Mouse (Mus musculus): ENCODE results near the gene Idua. TPM values are rescaled to one million over a fixed set of nuclear protein-coding genes. Genes with fewer than 3 reads are reported as not detected.

Idua gene
- total RNA-seq, 2 experiments from 2014 or later = 2.5 TPM; not detected in 1

GRCm38 (mm10) chr5:108676772-108677498 is 16.8 kb downstream of the Idua start:
- peak; percentile 74 for ATAC-seq (replicated peaks; ENCODE audit: low FRiP score, poor library complexity, severe bottlenecking)

- 0 out of 2 replicates have a peak, but pooled peaks have one; percentile 6 for ATAC-seq (replicated peaks; ENCODE audit: low FRiP score, poor library complexity, severe bottlenecking)
These were observed 17.6 kb downstream of the Idua start for GRCm38 (mm10) chr5:108677605-108678295.

DNA sequence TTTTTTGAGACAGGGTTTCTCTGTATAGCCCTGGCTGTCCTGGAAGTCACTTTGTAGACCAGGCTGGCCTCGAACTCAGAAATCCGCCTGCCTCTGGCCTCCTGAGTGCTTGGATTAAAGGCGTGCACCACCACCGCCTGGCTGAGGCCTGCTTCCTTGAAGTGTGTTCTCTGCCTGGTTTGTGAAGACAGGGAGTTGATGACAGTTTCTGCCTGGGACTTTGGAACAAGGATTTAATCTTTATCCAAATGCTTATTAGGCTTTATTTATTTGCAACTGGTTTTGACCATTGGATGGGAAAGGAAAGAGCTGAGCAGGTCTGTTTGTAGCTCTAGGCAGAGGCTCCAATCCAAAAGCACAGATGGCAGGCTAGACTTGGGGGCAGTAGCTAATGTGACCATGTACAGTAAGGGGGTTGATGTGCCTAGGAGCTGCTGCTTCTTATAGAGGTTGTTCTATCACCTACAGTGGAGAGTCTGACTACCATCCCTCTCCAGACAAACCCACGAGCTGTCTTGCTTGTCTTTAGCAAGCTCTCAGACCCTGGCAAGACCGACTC is 18.2 kb downstream of the Idua start:
- ATAC-seq (replicated peaks; ENCODE audit: low FRiP score, poor library complexity, severe bottlenecking) = no peak

GRCm38 (mm10) chr5:108679909-108680308 is 19.8 kb downstream of the Idua start:
- ATAC-seq (replicated peaks; ENCODE audit: low FRiP score, poor library complexity, severe bottlenecking) = no peak

DNA sequence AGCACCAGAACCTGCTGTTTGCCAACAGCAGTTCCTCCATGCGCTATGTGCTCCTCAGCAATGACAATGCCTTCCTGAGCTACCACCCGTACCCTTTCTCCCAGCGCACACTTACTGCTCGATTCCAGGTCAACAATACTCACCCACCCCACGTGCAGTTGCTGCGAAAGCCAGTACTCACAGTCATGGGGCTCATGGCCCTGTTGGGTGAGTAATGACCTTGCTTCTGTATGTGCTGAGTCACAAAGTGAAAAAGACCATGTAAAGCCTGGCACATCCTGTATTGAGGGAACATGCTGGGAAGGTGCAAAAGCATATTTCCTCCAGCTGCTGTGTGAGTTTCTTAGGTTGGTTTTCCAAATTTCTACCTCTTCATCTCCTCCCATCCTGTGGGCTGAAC is 20.7 kb downstream of the Idua start:
- ATAC-seq (replicated peaks; ENCODE audit: low FRiP score, poor library complexity, severe bottlenecking) = no peak

- no peak for ATAC-seq (replicated peaks; ENCODE audit: low FRiP score, poor library complexity, severe bottlenecking)
These were observed 29.0 kb downstream of the Idua start for GRCm38 (mm10) chr5:108689091-108689490.

DNA sequence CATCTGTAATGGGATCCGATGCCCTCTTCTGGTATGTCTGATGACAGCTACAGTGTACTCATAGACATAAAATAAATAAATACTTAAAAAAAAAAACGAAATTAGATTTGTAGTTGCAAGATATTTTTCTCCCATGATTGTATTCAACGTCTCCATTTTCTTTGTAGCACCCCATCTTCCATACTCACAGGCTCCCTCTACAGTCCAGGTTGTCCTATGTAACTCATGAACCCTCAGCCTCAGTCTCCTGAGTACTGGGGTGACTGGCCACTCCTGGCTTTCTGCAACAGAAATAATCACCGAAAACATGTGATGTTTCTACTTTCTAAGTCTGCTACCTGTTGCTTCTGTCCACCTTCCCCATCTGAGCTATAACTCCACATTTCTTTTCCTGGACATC is 31.0 kb downstream of the Idua start:
- no peak for ATAC-seq (replicated peaks; ENCODE audit: low FRiP score, poor library complexity, severe bottlenecking)

DNA sequence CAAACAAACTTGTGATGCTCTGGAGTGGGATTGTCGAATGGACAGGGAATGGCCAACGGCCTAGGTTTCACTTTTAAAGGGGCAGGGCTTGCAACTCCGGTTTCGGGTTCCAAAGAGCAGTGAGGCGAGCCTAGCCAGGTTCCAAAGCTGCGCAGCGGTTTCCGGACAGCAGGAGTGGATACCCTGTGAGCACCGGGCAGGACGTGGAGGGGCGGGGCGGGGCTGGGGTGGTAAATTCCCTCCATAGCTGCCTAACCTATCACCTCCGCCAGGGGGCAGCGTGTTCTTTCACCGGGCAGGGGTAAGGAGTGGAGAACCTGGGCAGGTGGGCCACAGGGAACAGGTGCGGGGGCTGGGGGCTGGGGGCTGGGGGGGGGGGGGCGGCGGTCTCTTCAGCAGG is 32.1 kb downstream of the Idua start, which contains the start of gene Fgfrl1:
TSS of gene Fgfrl1 (plus strand) at position 112 of the 400 bp plus-strand sequence.
- ATAC-seq (replicated peaks; ENCODE audit: low FRiP score, poor library complexity, severe bottlenecking) = peak; percentile 46

- ATAC-seq (replicated peaks; ENCODE audit: low FRiP score, poor library complexity, severe bottlenecking) = peak; percentile 89
These were observed 33.7 kb downstream of the Idua start for GRCm38 (mm10) chr5:108693872-108694288.

GRCm38 (mm10) chr5:108694352-108695261 is 34.5 kb downstream of the Idua start:
- ATAC-seq (replicated peaks; ENCODE audit: low FRiP score, poor library complexity, severe bottlenecking) = peak; percentile 56

DNA sequence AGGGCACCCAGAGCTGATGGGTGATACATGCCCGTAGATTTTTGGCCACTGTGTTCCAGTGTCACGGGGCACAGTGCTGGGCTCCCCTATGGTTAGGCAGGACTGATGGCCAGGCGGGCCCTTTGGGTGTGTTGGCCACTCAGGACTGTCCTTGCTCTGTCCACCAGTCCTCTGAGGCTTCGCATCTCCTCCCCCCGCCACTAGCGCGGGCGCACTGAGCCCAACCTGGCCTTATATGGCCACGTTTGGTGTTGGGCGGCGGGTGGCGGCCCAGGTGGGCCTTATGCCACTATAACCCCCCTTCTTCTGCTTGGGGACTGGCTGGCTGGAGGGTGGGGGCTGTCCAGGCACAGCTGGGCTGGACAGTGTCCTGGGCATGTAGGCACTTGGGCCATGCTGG is 35.7 kb downstream of the Idua start:
- no peak for ATAC-seq (replicated peaks; ENCODE audit: low FRiP score, poor library complexity, severe bottlenecking)

DNA sequence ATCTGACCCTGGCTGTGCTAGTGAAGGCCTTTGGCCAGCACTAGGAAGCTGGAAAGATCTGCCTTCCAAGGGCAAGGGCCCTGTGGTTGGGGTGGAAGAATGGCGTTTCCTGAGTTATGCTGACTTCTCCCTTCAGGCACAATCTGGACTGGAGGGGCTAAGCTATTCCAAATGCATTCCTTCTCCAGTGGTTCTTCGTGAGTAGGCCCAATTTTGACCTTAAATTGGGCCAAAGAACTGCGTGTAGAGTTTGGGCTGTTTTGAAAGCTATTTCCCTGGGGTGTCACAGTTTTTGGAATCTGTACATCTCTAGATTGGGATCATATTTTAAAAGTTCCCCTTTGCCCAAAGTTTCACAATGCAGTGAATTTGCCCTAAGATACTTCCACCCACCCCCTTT is 36.4 kb downstream of the Idua start:
- no peak for ATAC-seq (replicated peaks; ENCODE audit: low FRiP score, poor library complexity, severe bottlenecking)

DNA sequence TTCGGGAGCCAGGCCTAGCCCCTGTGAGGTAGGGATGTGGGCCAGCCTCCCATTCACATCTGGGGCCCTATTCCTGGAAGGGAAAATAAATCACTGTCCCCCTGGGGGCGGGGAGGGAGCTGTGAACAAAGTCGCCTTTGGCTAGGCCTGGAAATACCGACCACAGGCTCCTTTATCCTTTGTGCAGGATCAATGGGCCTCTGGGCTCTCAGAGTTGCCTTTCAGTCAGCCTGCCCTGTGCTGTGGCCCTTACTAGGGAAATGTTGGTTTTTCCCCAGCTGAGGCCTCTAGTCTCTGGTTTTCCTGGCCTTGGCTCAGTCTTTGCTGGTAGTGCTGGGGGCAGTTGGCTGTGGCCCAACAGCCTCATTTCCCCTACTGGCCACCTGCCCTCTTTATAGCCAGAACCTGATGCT is 37.2 kb downstream of the Idua start:
- ATAC-seq (replicated peaks; ENCODE audit: low FRiP score, poor library complexity, severe bottlenecking) = no peak

- no peak for ATAC-seq (replicated peaks; ENCODE audit: low FRiP score, poor library complexity, severe bottlenecking)
These were observed 40.2 kb downstream of the Idua start for GRCm38 (mm10) chr5:108700346-108700745.

GRCm38 (mm10) chr5:108701341-108702021 is 41.4 kb downstream of the Idua start:
- no peak for ATAC-seq (replicated peaks; ENCODE audit: low FRiP score, poor library complexity, severe bottlenecking)

DNA sequence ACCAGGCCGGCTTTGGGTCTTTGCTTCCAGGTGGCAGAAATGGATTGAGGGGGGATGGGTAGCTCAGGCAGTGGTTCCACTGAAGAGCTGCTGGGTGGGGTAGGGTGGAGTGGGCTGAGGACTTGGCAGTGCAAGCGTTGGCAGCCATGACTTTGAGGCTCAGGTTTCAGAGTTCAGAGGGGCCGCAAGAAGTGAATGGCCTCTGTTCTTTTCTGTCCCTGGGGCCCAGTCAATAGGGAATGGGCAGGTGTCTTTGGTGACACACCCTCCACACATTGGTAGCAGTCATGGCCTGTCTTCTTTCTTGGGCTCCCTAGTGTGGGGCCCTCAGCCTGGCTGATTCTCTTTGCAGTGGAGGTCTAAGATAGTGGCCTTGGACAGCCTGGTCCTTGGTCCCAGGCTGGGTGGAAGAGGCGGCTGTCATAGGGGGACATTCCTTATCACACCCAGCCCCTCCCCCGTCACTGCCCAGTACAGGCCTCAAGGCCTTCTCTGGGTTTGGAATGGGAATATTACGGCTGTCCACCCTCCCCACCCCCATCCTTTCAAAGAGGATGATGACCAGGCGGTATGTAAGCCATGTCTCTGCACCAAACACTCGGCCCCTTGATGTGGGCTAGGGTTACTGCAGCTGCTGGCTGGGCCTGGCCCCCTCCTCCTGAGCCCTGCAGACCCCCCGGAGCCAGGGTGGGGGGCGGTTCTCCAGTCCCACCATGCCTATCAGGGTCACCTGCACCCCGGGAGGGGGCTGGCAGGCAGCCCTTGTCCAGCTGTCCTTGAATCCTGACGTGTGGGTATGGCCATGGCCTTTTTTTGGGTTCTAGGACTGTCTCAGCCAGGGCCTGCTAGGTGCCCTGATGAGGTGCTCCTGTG is 43.9 kb downstream of the Idua start:
- no peak for ATAC-seq (replicated peaks; ENCODE audit: low FRiP score, poor library complexity, severe bottlenecking)

DNA sequence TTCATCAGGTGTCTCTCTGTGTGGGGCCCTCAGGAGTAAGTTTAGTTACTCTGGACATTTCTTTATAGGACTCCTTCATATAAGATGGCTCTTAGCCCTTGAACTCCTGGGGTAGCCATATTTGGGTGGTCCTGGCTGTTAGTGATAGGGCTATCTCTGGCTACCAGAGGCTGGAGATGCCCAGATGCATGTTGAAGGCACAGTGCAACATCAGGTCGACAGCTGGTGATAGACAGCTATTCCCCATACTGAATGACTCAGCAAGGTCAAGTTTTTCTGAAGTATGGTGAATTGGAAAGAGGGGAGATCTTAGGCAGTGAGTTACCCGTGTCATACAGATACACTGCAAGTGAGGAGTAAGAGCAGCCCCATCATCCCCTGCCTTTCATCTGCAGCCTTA is 47.6 kb downstream of the Idua start:
- ATAC-seq (replicated peaks; ENCODE audit: low FRiP score, poor library complexity, severe bottlenecking) = peak; percentile 79

DNA sequence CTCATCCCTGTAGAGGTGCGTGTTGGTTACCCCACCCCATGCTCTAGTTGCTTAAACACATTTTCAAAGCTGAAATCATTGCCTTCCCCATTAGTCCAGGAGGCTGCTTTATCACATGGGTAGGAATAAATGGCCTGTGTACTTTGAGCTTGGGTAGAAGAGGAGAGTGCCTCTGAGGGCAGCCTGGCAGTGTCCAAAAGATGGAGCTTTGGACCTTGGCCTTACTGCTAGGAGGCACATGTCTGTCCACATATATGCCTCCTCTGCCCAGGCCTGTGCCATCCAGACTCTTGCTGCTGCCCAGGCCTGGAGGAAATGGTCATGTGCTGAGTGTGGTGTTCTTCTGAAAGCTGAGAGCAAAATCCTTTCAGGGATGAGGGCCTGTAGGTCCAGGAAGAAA is 48.3 kb downstream of the Idua start:
- ATAC-seq (replicated peaks; ENCODE audit: low FRiP score, poor library complexity, severe bottlenecking) = 0 out of 2 replicates have a peak, but pooled peaks have one; percentile 1

All from erythroid progenitor cell, adult 5-6 weeks (primary cell).